27 mouse cellular contexts compared by ENCODE assay signal in genomic region chr7:138214710-138215109, GRCm38 (mm10).
A peak's percentile ranks its signal among the peaks of the same experiment; 100 is the strongest.
DNase-seq lines count a peak whose midpoint lies in the region; ATAC-seq lines count a peak whose summit lies in the region.
"Had no signal": no experiment of that assay in that cellular context is flagged by ENCODE, and none has a peak within 500 bp of the region (broad histone marks: within the 10 kb centered on the region; RNA-seq: fewer than 3 reads in every experiment).

No protein-coding gene starts in this region.

- no peak for DNase-seq in forebrain, embryonic 10.5 days (ENCODE audit: extremely low spot score, low spot score)
- DNase-seq in MN1 (ENCODE audit: low spot score): peak; percentile 52
- no peak for DNase-seq in ovary, adult 18-20 months (ENCODE audit: low spot score)
- DNase-seq: adrenal gland, adult 2 months; adrenal gland, postnatal 14 days; cerebellum, adult 11 months; cerebellum, adult 2 months; cerebellum, adult 9-11 months; cerebellum, postnatal 25 days; gastrocnemius, adult 2 months; gastrocnemius, postnatal 14 days; heart, adult 18-20 months; heart, postnatal 10 days; heart, postnatal 36 days had no signal

- H3K9me3 ChIP-seq in forebrain, embryonic 12.5 days: no peaks in the 10 kb centered on the region
- H3K9me3 ChIP-seq in forebrain, embryonic 10.5 days: no peaks in the 10 kb centered on the region
- no peaks in the 10 kb centered on the region for H3K9me3 ChIP-seq in midbrain, embryonic 15.5 days
- no peaks in the 10 kb centered on the region for H3K9me3 ChIP-seq in midbrain, embryonic 16.5 days (replicated peaks; ENCODE audit: control insufficient read depth, low read length, poor library complexity, severe bottlenecking)
- H3K9me3 ChIP-seq: embryonic facial prominence, embryonic 10.5 days; embryonic facial prominence, embryonic 13.5 days; heart, embryonic 12.5 days; heart, embryonic 15.5 days; hindbrain, embryonic 15.5 days had no signal

- H3K4me1 ChIP-seq in forebrain, embryonic 12.5 days: peaks cover 14% of the 10 kb centered on the region
- peaks cover 41% of the 10 kb centered on the region for H3K4me1 ChIP-seq in forebrain, embryonic 10.5 days
- H3K4me1 ChIP-seq in midbrain, embryonic 15.5 days: peaks cover 14% of the 10 kb centered on the region
- peaks cover 12% of the 10 kb centered on the region for H3K4me1 ChIP-seq in midbrain, embryonic 16.5 days (ENCODE audit: control insufficient read depth, insufficient read depth, low read length)

- no peak overlapping the region for H3K4me2 ChIP-seq in forebrain, embryonic 12.5 days
- no peak overlapping the region for H3K4me2 ChIP-seq in midbrain, embryonic 15.5 days
- no peak overlapping the region for H3K4me2 ChIP-seq in midbrain, embryonic 16.5 days (ENCODE audit: low read length)
- H3K4me2 ChIP-seq: embryonic facial prominence, embryonic 13.5 days; heart, embryonic 12.5 days; heart, embryonic 15.5 days; hindbrain, embryonic 15.5 days had no signal

- no peak overlapping the region for H3K4me3 ChIP-seq in forebrain, embryonic 12.5 days (replicated peaks)
- H3K4me3 ChIP-seq in forebrain, embryonic 10.5 days: no peak overlapping the region
- no peak overlapping the region for H3K4me3 ChIP-seq in midbrain, embryonic 15.5 days
- no peak overlapping the region for H3K4me3 ChIP-seq in midbrain, embryonic 16.5 days (ENCODE audit: low read depth, low read length)
- H3K4me3 ChIP-seq: embryonic facial prominence, embryonic 10.5 days; embryonic facial prominence, embryonic 13.5 days; erythroblast, embryonic 14.5 days; gastrocnemius, adult 2 months; heart, embryonic 12.5 days; heart, embryonic 15.5 days; hindbrain, embryonic 15.5 days had no signal

- H3K27me3 ChIP-seq in forebrain, embryonic 12.5 days: no peaks in the 10 kb centered on the region
- no peaks in the 10 kb centered on the region for H3K27me3 ChIP-seq in forebrain, embryonic 10.5 days (ENCODE audit: poor library complexity, severe bottlenecking)
- no peaks in the 10 kb centered on the region for H3K27me3 ChIP-seq in midbrain, embryonic 15.5 days (replicated peaks)
- no peaks in the 10 kb centered on the region for H3K27me3 ChIP-seq in midbrain, embryonic 16.5 days (ENCODE audit: control insufficient read depth, insufficient read depth, low read depth, low read length)
- H3K27me3 ChIP-seq: embryonic facial prominence, embryonic 13.5 days; heart, embryonic 12.5 days; heart, embryonic 15.5 days; hindbrain, embryonic 15.5 days had no signal

- no peaks in the 10 kb centered on the region for H3K36me3 ChIP-seq in forebrain, embryonic 12.5 days (replicated peaks)
- no peaks in the 10 kb centered on the region for H3K36me3 ChIP-seq in forebrain, embryonic 10.5 days (replicated peaks)
- H3K36me3 ChIP-seq in midbrain, embryonic 15.5 days (replicated peaks): no peaks in the 10 kb centered on the region
- no peaks in the 10 kb centered on the region for H3K36me3 ChIP-seq in midbrain, embryonic 16.5 days (ENCODE audit: control insufficient read depth, insufficient read depth, low read length)
- H3K36me3 ChIP-seq: embryonic facial prominence, embryonic 10.5 days; embryonic facial prominence, embryonic 13.5 days; G1E; heart, embryonic 12.5 days; heart, embryonic 15.5 days; hindbrain, embryonic 15.5 days had no signal

- WGBS in forebrain, embryonic 12.5 days: 84% methylated on average over 9 of the region's 9 CpGs
- 85% methylated on average over 9 of the region's 9 CpGs for WGBS in forebrain, embryonic 10.5 days
- 68% methylated on average over 9 of the region's 9 CpGs for WGBS in midbrain, embryonic 15.5 days
- WGBS in midbrain, embryonic 16.5 days: 73% methylated on average over 9 of the region's 9 CpGs

- no peak overlapping the region for H3K9ac ChIP-seq in forebrain, embryonic 12.5 days
- no peak overlapping the region for H3K9ac ChIP-seq in midbrain, embryonic 15.5 days
- no peak overlapping the region for H3K9ac ChIP-seq in midbrain, embryonic 16.5 days (ENCODE audit: low read depth, low read length)
- H3K9ac ChIP-seq: embryonic facial prominence, embryonic 13.5 days; forebrain, postnatal 0 days; heart, embryonic 12.5 days; heart, embryonic 15.5 days; hindbrain, embryonic 15.5 days had no signal

- ATAC-seq in forebrain, embryonic 12.5 days (ENCODE audit: low FRiP score): no peak
- no peak for ATAC-seq in midbrain, embryonic 15.5 days (replicated peaks)
- no peak for ATAC-seq in midbrain, embryonic 16.5 days
- peak; percentile 22 to 33; a peak in 2 of 4 replicates for ATAC-seq in hematopoietic stem cell, adult 5-6 weeks (replicated peaks in 1 of 2; ENCODE audit: insufficient read depth in 1 of 2, low FRiP score in 2 of 2, low TSS enrichment in 1 of 2, low read depth in 1 of 2, poor library complexity in 2 of 2, severe bottlenecking in 2 of 2)
- no peak for ATAC-seq in megakaryocyte-erythroid progenitor cell, adult 5-6 weeks (replicated peaks; ENCODE audit: low FRiP score, low TSS enrichment, poor library complexity, severe bottlenecking)

- H3K27ac ChIP-seq in forebrain, embryonic 12.5 days: 0 out of 2 replicates have a peak overlapping the region, but pooled peaks have one; percentile 36
- no peak overlapping the region for H3K27ac ChIP-seq in forebrain, embryonic 10.5 days
- peak overlapping the region; percentile 62 for H3K27ac ChIP-seq in midbrain, embryonic 15.5 days
- no peak overlapping the region; the same call in 1 of the 2 replicates for H3K27ac ChIP-seq in midbrain, embryonic 16.5 days (ENCODE audit: low read length)
- H3K27ac ChIP-seq: embryonic facial prominence, embryonic 10.5 days; embryonic facial prominence, embryonic 13.5 days; gastrocnemius, adult 2 months; heart, embryonic 15.5 days had no signal

Comparison
In these comparisons a context has a peak if more than half of its experiments do, and no peak if none do; other contexts are left out.
1. H3K27ac ChIP-seq: peak in forebrain, embryonic 12.5 days (single experiment) and midbrain, embryonic 15.5 days (single experiment); none in forebrain, embryonic 10.5 days (single experiment) and midbrain, embryonic 16.5 days (single experiment).
2. ATAC-seq: peak in hematopoietic stem cell, adult 5-6 weeks (2 of 2); none in forebrain, embryonic 12.5 days (single experiment), midbrain, embryonic 15.5 days (single experiment), midbrain, embryonic 16.5 days (single experiment) and megakaryocyte-erythroid progenitor cell, adult 5-6 weeks (single experiment).